Mouse (Mus musculus) gastrocnemius, postnatal 25 days (tissue): ENCODE data around the gene Mcee. TPM values are rescaled to one million over a fixed set of nuclear protein-coding genes. Genes with fewer than 3 reads are reported as not detected.

Source experiments
- DNase-seq: peaks from one replicate; pipeline ENCODE4 v3.0.0; 2022
- total RNA-seq, 2 experiments: library from RNA; stranded (reverse); gene quantifications; 1 replicate in 1 of 2; 2 replicates in 1 of 2; pipeline ENCODE4 v1.2.3; 2021

Gene Mcee
- total RNA-seq, 2 experiments from 2014 or later = 73.8 to 92.1 TPM

- DNase-seq = no peak
These were observed 32.5 kb downstream of the Mcee start for GRCm38 (mm10) chr7:64424861-64425260.

GRCm38 (mm10) chr7:64439595-64440518, 47.5 kb downstream of the Mcee start:
- no peak for DNase-seq

GRCm38 (mm10) chr7:64440519-64440918, 48.1 kb downstream of the Mcee start:
- DNase-seq = no peak

GRCm38 (mm10) chr7:64450631-64451030, 58.2 kb downstream of the Mcee start:
- no peak for DNase-seq

- DNase-seq = no peak
These were observed 59.0 kb downstream of the Mcee start for GRCm38 (mm10) chr7:64451441-64451840.

- no peak for DNase-seq
These were observed 59.5 kb downstream of the Mcee start for GRCm38 (mm10) chr7:64451861-64452382.

- no peak for DNase-seq
These were observed 60.2 kb downstream of the Mcee start for GRCm38 (mm10) chr7:64452471-64453222.

GRCm38 (mm10) chr7:64456176-64456575, 63.8 kb downstream of the Mcee start:
- no peak for DNase-seq

- no peak for DNase-seq
These were observed 64.3 kb downstream of the Mcee start for GRCm38 (mm10) chr7:64456676-64457075.

- no peak for DNase-seq
These were observed 65.4 kb downstream of the Mcee start for GRCm38 (mm10) chr7:64457811-64458210.

Other genes starting within 250 kb of the Mcee start
- under 1 TPM in 1 of 2 experiments, not detected in 1; 0.33 TPM for gene Trpm1, start 238.8 kb upstream of the Mcee start, total RNA-seq
- gene Mtmr10, start 105.0 kb upstream of the Mcee start, total RNA-seq = 10 to 100 TPM; 12.9 to 17.8 TPM
- gene Fan1, start 18.5 kb upstream of the Mcee start, total RNA-seq = 1 to 10 TPM; 5.3 to 6.4 TPM
- gene Mphosph10, start 339 bp upstream of the Mcee start, total RNA-seq = 10 to 100 TPM; 12.1 to 13.9 TPM
- gene Apba2, start 109.1 kb downstream of the Mcee start, total RNA-seq = under 1 TPM; 0.24 to 0.28 TPM